Mouse (Mus musculus) T-helper 2 cell (primary cell): ENCODE measurements around the gene Clgn.

Experiments used
- in situ Hi-C: fragments of 300-600 bp; cut with MboI, MseI; formaldehyde crosslinking; loops from one replicate; pipeline ENCODE4 v1.15.1; 2025; ENCODE audit warnings: high pct_unique_total_duplicates

Clgn gene

GRCm38 (mm10) chr8:83389316-83390005, at the start of gene Clgn:
Gene Clgn, plus strand, starts transcription at chr8:83389867.
- in situ Hi-C loops, result no loop called here

GRCm38 (mm10) chr8:83342076-83342475, 47.6 kb upstream of the Clgn start:
- in situ Hi-C loops, result no loop called here

GRCm38 (mm10) chr8:83342693-83343092, 47.0 kb upstream of the Clgn start:
- in situ Hi-C loops, result no loop called here

GRCm38 (mm10) chr8:83348263-83348662, 41.4 kb upstream of the Clgn start, which contains the start of gene Mgat4d:
Gene Mgat4d, plus strand, starts transcription at chr8:83348471.
- in situ Hi-C loops, result loop anchor here (5.0 kb wide), 1 partner anchor 69 kb away; no protein-coding TSS in a partner anchor

- in situ Hi-C loops, result no loop called here
Measured at GRCm38 (mm10) chr8:83351315-83351714, 38.4 kb upstream of the Clgn start.

- in situ Hi-C loops, result no loop called here
Measured at GRCm38 (mm10) chr8:83363156-83363769, 26.4 kb upstream of the Clgn start.

- in situ Hi-C loops, result no loop called here
Measured at GRCm38 (mm10) chr8:83377231-83377630, 12.4 kb upstream of the Clgn start.

GRCm38 (mm10) chr8:83380141-83380540, 9.5 kb upstream of the Clgn start:
- in situ Hi-C loops, result no loop called here

GRCm38 (mm10) chr8:83381016-83381415, 8.7 kb upstream of the Clgn start:
- in situ Hi-C loops, result no loop called here

- in situ Hi-C loops, result no loop called here
Measured at GRCm38 (mm10) chr8:83382850-83383249, 6.8 kb upstream of the Clgn start.

- in situ Hi-C loops, result no loop called here
Measured at GRCm38 (mm10) chr8:83390006-83390701, 487 bp downstream of the Clgn start.

GRCm38 (mm10) chr8:83392521-83392920, 2.9 kb downstream of the Clgn start:
- in situ Hi-C loops, result no loop called here

GRCm38 (mm10) chr8:83394325-83394724, 4.7 kb downstream of the Clgn start:
- in situ Hi-C loops, result no loop called here

- in situ Hi-C loops, result no loop called here
Measured at GRCm38 (mm10) chr8:83396680-83397079, 7.0 kb downstream of the Clgn start.

- in situ Hi-C loops, result no loop called here
Measured at GRCm38 (mm10) chr8:83397726-83398125, 8.1 kb downstream of the Clgn start.

GRCm38 (mm10) chr8:83405548-83405947, 15.9 kb downstream of the Clgn start:
- in situ Hi-C loops, result no loop called here

- in situ Hi-C loops, result no loop called here
Measured at GRCm38 (mm10) chr8:83406836-83407235, 17.2 kb downstream of the Clgn start.

GRCm38 (mm10) chr8:83408496-83408895, 18.8 kb downstream of the Clgn start:
- in situ Hi-C loops, result no loop called here

- in situ Hi-C loops, result loop anchor here (5.0 kb wide), 1 partner anchor 70 kb away; the partner anchor contains the start of gene Mgat4d
Measured at GRCm38 (mm10) chr8:83416878-83417277, 27.2 kb downstream of the Clgn start.

GRCm38 (mm10) chr8:83417970-83418369, 28.3 kb downstream of the Clgn start:
- in situ Hi-C loops, result loop anchor here (5.0 kb wide), 1 partner anchor 71 kb away; the partner anchor contains the start of gene Mgat4d

- in situ Hi-C loops, result loop anchor here (5.0 kb wide), 1 partner anchor 72 kb away; the partner anchor contains the start of gene Mgat4d
Measured at GRCm38 (mm10) chr8:83418805-83419516, 29.3 kb downstream of the Clgn start.

- in situ Hi-C loops, result no loop called here
Measured at GRCm38 (mm10) chr8:83421354-83421753, 31.7 kb downstream of the Clgn start.
